Mouse (Mus musculus): ENCODE results near the gene Baiap2.

DNA sequence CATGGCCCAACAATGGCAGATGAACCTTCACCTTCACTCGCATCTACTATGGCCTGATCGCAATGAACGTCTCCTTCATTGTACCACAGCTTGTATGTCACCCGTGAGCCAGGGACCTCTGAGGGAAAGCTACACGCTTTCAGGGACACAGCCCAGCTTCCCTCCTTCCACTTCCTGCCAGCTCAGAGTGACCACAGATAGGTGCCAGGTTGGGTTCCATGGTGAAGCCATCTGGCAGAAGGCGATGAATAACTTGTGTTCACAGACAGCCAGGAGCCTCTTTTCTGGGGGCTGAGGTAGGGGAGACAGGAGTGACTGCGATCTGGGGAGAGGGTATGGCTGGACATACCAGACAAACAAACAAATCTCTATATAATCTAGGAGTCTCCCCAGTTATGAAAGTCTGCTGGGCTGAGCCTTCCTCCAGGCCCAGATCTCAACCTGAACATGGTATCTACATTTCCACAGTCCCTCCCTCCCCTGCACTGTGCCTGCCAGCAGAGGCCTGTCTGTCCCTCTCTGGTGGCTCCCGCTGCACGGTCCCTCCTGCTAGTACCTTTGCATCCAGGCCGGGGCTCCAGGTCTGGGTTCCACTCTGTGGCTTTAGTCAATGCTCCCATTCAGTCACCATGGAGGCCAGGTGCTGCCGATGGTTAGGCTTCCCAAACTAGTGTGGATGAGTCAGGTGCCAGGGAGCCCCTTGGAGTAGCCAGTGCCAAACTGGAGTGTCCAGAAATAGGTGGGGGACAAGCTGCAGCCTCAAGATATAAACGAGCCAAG is 113.6 kb downstream of the Baiap2 start:
- no peak for TF ChIP-seq POLR2A (IDR thresholded peaks at IDR 0.05; ENCODE audit: insufficient read depth, low read depth, low read length)
- TF ChIP-seq CTCF (IDR thresholded peaks at IDR 0.05), result no peak

Measured in heart, adult 2 months (tissue).